Mouse (Mus musculus) erythroblast, embryonic 14.5 days (primary cell): Measurements from ENCODE around the gene Krtap5-2.

Experiments used
- GATA1 ChIP-seq: IDR thresholded peaks from 2 replicates; pipeline ENCODE4 v1.6.1; 2012; ENCODE audit warnings: low read length, inconsistent platforms, mixed read lengths
- TAL1 ChIP-seq: IDR thresholded peaks from 3 replicates; pipeline ENCODE4 v1.6.1; 2012; ENCODE audit warnings: low read length, inconsistent platforms, mixed read lengths

GRCm38 (mm10) chr7:142145413-142145940 is 30.3 kb downstream of the Krtap5-2 start:
- TF ChIP-seq TAL1 = no peak
- TF ChIP-seq GATA1 = no peak
